Mouse (Mus musculus) layer of hippocampus, postnatal 10 days (tissue): Measurements from ENCODE around the gene Rap1b. TPM values are rescaled to one million over a fixed set of nuclear protein-coding genes. Genes with fewer than 3 reads are reported as not detected.

Experiments
- DNase-seq, 2 experiments: peaks; one replicate each; pipeline ENCODE4 v3.0.0; 2021; ENCODE audit warnings: low spot score in 2 of 2
- total RNA-seq, 2 experiments: library from RNA; stranded (reverse); gene quantifications; 2 replicates each; pipeline ENCODE4 v1.2.3; 2021

The Rap1b gene
- total RNA-seq, 2 experiments from 2014 or later, result 97.5 to 99.8 TPM

DNA sequence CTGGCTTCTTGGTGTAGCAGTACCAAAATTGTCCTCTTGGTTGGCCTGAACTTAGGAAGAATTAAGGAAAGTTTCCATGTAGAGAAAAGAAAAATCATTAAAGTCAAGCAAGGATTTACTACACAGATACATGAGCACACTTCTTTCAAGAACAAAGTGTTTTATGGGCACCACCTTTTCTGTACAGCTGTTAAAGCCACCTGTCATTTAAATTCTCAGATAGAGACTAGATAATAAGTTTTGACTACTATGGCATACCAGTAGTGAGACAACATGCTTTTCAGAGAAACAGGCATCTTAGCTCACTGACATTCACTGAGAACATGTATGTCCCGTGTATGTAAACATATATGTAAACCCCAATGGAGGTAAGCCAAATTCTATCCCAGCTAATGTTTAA is 55.8 kb downstream of the Rap1b start:
- no peak for DNase-seq

DNA sequence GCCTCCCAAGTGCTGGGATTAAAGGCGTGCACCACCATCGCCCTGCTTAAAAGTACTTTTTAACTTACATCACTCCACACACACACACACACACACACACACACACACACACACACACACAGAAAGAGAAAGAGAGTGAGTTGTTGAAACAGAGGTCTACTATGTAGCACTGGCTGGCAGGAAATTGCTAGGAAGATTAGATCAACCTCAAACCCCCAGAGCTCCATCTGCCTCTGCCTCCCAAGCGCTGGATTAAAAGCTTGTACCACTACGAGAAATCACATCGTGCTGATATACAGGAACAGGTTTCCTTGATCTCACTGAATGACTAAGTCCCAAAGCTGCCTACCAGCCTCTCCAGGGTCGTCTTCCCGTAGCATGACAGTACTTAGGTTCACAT is 61.2 kb downstream of the Rap1b start:
- no peak for DNase-seq

DNA sequence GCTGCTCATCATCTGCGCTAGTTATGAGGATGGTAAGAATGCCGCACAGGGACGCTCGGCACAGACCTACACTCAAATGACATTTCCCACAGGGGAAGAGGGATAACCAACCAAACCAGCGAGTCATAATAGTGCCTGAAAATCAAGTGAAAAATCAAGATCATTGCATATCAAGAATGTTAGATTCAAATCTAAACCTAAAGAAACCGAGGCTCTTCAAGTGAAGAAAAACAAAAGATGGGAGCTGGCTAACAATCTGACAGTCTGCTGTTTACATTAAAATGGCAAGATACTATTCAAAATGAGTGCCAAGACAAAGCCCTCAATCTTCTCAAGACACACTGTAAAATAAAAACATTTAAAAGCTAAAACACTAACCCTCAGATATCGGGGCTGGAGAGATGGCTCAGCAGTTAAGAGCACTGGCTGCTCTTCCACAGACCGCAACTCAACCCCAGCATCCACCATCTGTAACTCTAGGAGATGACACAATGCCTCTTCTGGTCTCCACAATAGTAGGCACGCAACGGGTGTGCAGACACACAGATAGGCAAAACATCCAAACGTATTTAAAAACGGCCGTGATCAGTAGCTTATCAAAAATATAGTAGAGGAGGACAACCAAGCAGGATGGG is 61.9 kb downstream of the Rap1b start:
- DNase-seq, result no peak

DNA sequence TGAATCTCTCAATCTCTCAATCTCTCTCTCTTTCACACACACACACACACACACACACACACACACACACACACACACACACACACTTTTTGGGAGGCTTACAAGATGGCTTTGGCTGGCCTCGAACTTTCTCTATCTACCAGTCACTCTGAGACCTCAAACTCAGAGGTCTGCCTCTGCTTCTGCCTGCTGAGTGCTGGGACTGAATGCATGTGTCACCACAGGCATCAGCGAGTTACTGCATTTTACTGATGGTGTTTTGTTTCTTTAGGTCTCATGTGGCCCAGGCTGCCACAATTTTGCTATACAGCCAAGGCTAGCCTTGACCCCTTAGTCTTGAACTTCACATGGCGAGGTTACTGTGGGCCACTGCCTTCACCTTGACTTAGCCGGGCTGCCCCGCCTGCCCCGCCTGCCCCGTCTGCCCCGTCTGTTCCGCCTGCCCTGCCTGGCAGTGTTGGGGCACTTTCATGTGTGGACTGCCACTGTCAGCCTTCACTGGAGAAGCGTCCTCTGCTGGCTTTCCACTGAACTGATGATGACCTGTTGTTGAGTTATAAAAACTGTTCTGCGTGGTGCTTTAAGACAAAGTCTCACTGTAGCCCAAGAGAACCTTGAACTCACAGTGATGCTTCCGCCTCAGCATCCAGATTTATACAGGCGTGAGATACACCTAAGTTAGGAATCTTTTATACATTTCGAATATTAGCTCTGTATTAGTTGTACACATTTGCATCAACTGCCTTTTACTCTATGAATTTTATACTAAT is 63.2 kb downstream of the Rap1b start:
- DNase-seq, result no peak

DNA sequence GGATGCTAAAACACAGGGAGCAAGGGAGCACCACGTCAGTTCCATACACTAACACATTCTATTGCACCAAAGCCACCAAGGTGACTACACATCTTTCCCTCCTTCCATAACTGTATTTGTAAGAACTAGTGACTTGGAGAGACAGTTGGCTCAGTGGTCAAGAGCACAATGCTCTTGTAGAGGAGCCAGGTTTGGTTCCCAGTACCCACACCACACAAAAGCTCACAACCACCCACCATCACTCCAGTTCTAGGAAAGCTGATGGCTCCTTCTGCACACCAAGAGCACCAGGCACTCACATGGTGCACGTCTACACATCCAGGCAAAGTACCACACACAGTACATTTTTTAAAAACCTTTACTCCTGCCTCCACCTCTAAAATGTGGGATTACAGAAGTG is 63.8 kb downstream of the Rap1b start:
- DNase-seq, result no peak

DNA sequence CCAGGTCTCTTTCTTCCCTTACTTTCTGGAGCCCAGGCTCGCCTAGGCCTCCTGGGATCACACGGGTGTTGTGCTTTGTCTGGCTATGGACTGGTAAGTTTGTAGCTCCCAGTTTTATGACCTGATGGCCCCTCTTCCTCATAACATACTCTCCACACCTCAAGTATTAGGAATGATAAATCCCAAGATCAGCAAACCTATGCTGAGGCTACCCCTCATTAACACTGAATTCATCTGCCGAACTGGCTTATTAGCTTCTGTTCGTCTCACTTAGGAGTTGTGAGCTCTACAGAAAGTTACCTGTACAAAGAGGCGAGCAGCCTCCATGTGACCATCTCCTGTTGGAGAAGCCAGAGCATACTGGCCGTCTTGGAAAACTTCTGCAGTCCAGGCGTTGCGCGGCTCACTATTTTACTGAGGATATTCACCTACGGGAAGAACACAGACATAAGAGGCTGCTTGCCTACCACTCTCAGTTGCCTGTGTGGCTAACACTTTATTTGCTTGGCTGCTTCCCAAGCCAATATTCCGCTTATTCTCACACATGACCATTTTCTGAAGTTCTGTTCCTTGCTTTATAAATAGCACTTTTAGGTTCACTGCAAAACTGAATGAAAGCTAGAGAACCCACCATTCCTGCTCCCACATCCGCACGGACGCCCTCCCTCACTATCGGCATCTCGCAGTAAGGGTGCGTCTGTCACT is 64.7 kb downstream of the Rap1b start:
- no peak for DNase-seq

DNA sequence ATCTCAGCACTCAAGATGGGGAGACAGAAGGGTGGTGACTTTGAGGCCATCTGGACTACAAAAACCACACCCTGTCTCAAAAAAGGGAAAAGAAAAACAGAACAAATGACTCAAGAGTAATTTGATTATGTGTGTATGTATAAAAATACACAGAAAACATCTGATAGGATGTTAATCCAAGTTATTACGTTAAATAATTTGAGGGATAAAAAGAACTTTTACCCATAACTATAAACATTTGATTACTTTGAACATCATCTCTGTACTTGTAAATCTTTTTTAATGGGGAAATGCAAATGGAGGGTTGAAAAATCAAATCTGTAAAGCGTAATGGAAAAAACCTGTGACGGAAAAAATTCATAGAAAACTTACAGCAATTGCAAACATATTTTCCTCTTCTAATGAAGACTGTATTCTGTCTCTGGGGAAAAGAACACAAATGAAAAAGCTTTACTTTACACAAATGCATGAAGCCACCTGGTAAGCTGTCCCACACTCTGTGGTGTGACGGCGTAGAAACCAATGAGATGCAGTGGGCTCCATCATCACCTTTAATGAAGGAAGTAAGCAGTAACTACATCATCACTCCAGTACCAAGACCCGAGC is 65.4 kb downstream of the Rap1b start:
- no peak for DNase-seq

DNA sequence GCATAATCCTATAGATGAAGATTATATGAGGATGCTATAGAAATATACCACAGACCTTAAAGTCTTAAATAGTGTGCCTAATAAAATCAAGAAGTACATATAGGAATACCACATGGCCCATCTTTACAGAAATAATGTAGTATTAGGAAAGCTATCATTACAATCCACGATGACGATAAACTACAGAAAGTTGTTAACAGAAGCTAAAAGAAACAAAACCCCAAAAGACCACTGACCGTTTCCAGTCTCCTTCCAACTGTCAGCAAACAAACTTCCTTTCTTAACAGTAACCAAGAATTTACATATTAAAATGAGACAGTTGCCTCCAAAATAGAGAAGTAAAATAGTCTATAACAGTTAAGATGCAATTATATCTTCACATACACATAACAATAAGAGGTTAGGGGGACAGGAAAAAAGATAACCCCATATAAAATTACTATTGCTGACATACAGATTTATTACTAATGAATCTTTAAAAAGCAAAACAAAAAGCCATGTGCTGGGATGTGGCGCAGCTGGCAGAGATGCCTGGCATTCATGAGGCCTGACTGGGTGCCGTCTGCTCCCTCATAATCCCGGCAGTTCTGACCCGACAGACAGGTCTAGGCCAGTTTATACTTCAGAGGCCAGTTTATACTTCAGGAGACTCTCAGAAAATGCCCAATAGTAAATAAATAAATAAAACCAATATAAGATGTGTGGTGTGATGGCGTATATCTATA is 66.1 kb downstream of the Rap1b start:
- no peak for DNase-seq

DNA sequence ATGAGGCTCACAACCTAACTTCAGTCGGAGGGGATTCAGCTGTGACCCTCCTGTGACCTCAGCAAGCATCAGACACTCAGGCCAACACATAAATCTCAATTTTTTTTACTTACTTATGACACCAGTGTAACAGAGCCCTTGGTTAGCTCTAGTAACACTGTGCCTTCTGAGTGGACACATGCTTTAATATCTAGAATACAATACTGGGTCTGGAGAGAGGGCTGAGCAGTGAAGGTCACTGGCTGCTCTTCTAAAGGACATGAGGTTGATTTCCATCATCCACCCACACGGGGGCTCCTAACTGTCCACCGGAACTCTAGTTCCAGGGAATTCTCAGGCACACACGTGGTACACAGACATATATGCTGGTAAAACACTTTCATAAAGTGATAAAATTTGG is 66.9 kb downstream of the Rap1b start:
- no peak for DNase-seq

DNA sequence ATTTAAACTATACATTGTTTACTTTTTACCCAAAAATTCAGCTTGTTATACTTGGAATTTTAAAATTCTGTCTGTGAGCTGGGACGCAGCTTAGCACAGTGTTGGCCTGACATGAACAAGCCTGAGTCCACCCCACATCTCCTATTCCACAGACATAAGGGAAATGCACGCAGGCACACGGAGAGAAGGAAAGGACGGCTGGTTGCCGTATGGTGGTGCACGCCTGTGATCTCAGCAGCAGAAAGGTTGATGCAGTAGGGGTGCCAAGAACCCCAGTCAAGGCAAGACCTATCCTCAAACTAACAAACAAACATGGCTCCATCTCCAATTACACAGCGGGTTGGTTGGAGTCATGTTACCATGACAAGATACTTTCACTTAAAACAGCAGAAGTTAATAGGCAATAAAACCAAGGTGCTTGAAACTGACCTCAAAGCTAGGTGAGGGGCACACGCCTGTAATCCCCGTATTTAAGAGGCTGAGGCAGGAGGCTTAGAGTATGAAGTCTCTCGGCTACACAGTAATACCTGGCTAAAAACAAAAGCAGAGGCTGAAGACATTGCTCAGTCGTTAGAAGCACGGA is 67.4 kb downstream of the Rap1b start:
- no peak for DNase-seq

DNA sequence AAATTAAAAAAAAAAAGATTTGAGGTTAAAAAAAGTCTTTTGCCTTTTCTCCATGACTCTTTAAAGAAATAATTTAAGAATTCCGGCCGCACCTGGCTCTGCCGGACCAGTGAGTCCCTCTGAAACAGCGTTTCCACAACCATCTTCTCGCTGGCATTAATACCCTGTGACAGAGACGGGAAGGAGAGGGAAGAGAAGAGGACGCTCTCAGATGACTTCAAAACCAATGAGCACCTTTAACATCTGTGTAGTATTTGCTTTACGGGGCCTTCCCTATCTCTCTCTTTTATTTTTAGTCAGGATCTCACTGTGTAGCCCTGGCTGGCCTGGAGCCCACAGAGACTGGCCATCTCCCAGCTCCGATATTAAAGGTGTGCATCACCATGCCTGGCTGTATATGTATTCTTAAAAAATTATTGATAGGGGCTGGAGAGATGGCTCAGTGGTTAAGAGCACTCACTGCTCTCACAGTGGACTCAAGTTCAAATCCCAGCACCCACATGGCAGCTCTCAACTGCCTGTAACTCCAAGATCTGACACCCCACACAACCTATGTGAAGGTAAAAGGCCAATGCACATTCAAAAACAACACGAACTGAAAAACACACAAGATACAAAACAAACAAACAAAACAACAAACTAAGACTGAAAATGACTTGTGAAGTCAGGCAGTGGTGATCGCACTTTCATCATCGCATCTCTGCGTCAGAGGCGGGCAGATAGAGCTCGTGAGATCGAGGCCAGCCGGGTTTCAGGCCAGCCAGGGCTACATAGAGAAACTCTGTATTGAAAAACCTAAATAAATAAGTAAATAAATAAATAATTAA is 68.1 kb downstream of the Rap1b start:
- DNase-seq, result no peak

DNA sequence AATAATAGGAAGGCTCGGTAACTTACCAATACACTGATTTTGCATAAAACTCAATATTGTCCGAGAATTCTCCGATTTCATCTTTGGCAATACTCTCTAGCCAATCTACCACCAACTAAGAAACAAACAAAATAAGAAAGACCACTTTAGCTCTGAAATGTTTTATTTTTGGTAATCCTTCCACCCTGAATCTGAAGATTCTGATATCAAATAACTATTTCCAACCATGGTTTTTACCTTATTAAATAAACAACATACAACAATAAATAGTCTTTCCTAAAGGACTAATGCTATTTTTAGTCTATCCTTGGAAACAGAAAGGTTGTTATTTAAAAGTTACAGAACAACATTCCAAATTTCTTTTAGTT is 68.7 kb downstream of the Rap1b start:
- DNase-seq, result no peak

DNA sequence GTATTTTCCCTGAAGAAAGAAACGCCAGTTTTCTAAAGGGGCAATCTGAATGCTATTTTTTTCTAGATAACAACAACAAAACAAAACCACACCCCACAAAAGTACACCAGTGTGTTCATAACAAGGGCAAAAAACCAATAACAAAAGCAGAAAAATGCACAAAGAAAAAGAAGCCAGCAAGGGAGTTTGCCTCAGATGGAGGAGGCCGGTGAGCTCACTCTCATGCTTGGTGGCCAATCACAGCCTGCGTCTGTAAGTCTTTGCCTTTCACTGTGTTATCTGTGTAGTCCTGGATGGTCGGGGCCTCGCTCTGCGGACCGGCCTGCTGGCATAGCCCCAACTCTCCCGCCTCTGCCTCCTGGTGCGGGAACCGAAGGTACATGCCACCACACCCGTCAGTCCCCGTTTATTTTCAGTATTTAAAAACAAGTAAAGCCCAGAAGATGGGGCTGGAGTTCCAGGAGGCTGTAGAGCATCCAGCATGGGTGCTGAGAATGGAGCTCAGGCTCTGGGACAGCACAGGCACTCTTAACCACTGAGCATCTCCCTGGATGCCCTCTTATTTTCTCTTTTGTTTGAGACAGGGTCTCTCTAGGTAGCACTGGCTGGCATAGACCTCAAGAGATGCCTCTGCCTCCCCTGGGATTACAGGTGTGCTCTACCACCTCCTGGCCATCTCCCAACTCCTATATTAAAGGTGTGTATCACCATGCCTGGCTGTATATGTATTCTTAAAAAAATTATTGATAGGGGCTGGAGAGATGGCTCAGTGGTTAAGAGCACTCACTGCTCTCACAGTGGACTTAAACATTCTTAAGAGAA is 69.3 kb downstream of the Rap1b start:
- no peak for DNase-seq

DNA sequence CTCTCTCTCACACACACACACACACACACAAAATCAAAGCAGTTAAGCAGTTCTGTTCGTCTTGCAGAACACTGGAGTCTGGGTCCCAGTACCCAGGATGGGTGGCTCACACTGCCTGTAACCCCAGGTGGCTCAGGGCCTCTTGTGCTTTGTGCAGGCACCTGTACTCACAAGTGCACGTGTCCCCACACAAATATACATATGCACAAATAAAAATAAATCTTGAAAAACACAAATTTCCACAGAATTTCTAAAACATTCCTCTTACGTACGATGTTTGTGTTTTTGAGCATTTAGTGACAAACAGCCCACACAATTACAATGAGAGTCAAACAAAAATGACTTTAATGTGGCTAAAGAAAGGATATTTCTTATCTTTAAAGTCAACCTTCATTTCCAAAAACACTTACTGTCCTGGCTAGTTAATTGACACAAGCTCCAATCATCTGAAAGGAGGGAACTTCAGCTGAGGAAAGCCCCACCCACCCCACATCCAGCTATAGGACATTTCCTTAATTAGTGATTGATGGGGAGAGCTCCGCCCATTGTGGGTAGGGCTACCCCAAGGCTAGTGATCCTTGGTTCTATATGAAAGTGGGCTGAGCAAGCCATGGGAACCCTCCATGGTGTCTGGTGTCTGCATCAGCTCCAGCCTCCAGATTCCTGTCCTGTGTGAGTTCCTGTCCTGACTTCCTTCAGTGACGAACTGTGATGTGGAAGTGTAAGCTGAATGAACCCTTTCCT is 70.3 kb downstream of the Rap1b start:
- DNase-seq, result no peak

DNA sequence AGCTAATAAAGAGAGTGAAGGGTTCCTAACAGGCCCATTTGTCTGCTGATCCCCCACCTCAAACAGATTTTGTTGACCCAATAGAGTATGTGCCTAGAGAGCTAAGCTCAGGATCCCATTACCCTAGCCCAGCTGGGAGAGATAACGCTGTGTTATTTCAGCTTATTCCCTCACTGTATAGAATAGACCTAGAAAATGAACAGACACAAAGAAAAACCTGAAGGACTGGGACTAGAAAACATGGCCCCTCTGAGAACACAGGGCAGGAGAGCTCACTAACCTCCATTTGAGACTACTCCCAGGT is 71.1 kb downstream of the Rap1b start:
- DNase-seq, result no peak

DNA sequence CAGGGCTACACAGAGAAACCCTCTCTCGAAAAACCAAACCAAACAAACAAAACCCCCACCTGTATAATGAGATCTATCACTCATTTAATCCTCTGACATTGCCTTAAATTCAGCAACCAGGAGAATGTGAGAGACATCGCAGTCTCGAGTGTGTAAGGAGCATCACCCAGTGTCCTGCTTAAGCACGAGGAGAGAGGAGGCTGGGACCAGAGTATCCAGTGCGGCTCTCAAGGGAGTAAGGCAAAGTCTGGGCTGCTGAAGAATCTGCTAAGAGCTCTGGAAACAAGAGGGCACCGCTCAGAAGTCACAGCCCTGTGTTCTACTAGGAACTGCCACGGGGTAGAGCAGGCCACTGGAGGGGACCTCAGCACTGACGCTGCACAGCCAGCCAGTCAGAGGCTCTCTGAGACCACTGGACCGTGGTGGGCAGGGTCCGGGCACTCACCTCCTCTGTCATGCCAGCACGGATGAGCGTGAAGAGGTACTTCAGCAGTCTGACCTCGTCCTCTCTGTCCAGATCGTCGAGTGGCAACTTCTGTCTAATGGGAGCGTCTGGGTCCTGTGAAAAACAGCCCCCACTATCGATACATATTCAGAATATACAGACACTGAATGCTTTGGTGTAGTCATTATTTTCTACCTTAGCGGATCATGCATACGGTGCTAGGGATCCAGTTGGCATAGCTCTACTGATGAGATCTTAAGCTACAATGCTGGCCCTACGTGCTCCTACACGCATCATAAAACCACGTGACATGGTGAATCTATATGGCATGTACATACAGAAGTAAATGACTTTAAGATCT is 71.6 kb downstream of the Rap1b start:
- DNase-seq, result no peak

DNA sequence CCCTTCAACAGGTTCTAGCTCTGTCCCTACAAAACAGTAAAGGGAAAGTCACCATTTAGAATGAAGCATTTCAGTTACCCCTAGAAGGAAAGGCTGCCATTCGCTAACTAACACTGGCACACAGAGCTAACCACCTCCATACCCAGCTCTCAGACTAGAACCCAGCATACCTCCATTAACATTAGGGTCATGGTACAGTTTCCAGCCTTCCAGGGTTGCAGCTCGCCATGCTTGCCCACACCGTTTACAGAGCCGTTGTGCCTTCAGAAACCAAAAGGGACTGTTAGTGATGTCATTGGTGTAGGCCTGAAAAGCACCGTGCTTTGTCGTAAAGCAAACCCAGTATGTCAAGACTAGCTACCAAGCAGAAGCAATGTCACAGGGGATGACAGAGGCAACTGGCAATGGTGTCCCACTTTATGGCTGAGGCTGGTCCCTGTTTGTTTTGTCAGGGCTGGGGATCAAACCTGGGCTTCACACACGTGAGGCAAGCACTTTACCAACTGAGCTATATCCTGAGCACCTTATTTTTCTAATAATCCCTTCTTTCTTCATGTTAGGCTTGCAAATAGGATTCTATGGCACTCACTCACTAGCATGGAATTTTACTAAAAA is 72.6 kb downstream of the Rap1b start:
- no peak for DNase-seq
